Mouse (Mus musculus) cortical plate, adult 2 months (tissue): ENCODE data around the gene Optc. TPM values are rescaled to one million over a fixed set of nuclear protein-coding genes. Genes with fewer than 3 reads are reported as not detected.

Experiments used
- H3K27ac ChIP-seq: fragments of 200-500 bp; 2 replicates; pipeline ENCODE4 v1.5.1; 2012; ENCODE audit warnings: low read length, control low read depth, inconsistent platforms; ENCODE audit not compliant: insufficient read depth
- H3K4me1 ChIP-seq: fragments of 200-500 bp; 2 replicates; pipeline ENCODE4 v1.6.1; 2011; ENCODE audit warnings: low read length; ENCODE audit not compliant: control insufficient read depth, insufficient read depth
- H3K4me3 ChIP-seq: fragments of 200-500 bp; 2 replicates; pipeline ENCODE4 v1.5.1; 2011; ENCODE audit warnings: mild to moderate bottlenecking, low read length, control low read depth; ENCODE audit not compliant: insufficient read depth
- CTCF ChIP-seq: fragments of 200-500 bp; IDR thresholded peaks from 2 replicates; pipeline ENCODE4 v1.5.1; 2011; ENCODE audit warnings: mild to moderate bottlenecking, control low read depth, low read length; ENCODE audit not compliant: insufficient read depth; ENCODE audit errors: extremely low read depth
- POLR2A ChIP-seq: fragments of 200-500 bp; IDR thresholded peaks from 2 replicates; pipeline ENCODE4 v1.6.1; 2011; ENCODE audit warnings: mild to moderate bottlenecking, low read length, control low read depth; ENCODE audit not compliant: insufficient read depth; ENCODE audit errors: extremely low read depth
- polyA plus RNA-seq: library from polyadenylated mRNA; depleted of rRNA; stranded (reverse); fragments of >200 nt; gene quantifications from 2 replicates; pipeline ENCODE4 v1.2.3, GENCODE M21; 2012

Optc gene
- polyA plus RNA-seq, 1 experiment, result 1.1 TPM

GRCm38 (mm10) chr1:133869221-133869620 is 38.6 kb downstream of the Optc start:
- H3K27ac ChIP-seq, result no peak overlapping the region
- H3K4me3 ChIP-seq, result no peak overlapping the region
- TF ChIP-seq POLR2A (no peak), CTCF (no peak)
- peaks cover 2% of the 10 kb centered on the region; the same call in 1 of the 2 replicates for H3K4me1 ChIP-seq

- Histone ChIP-seq H3K4me3 (no peak overlapping the region), H3K4me1 (peaks cover 5% of the 10 kb centered on the region), H3K27ac (no peak overlapping the region)
- no peak for TF ChIP-seq POLR2A
- TF ChIP-seq CTCF, result no peak
These were observed 44.4 kb downstream of the Optc start for GRCm38 (mm10) chr1:133863257-133863997.

GRCm38 (mm10) chr1:133861028-133861427 is 46.8 kb downstream of the Optc start:
- TF ChIP-seq POLR2A (no peak), CTCF (no peak)

GRCm38 (mm10) chr1:133859821-133860711 is 47.7 kb downstream of the Optc start:
- no peak overlapping the region for H3K27ac ChIP-seq
- no peak overlapping the region for H3K4me3 ChIP-seq
- TF ChIP-seq POLR2A (no peak), CTCF (no peak)
- peaks cover 7% of the 10 kb centered on the region for H3K4me1 ChIP-seq

More at GRCm38 (mm10) chr1:133861028-133861427, 46.8 kb downstream of the Optc start:
- peaks cover 7% of the 10 kb centered on the region for H3K4me1 ChIP-seq
- no peak overlapping the region for H3K27ac ChIP-seq
- H3K4me3 ChIP-seq, result no peak overlapping the region

- no peak for TF ChIP-seq CTCF
- no peak for TF ChIP-seq POLR2A
- peaks cover 10% of the 10 kb centered on the region for H3K4me1 ChIP-seq
- no peak overlapping the region for H3K4me3 ChIP-seq
- H3K27ac ChIP-seq, result no peak overlapping the region
These were observed 48.5 kb downstream of the Optc start for GRCm38 (mm10) chr1:133859257-133859656.

- Histone ChIP-seq H3K27ac (no peak overlapping the region), H3K4me3 (no peak overlapping the region), H3K4me1 (peaks cover 6% of the 10 kb centered on the region)
- TF ChIP-seq CTCF (no peak), POLR2A (no peak)
These were observed 50.0 kb downstream of the Optc start for GRCm38 (mm10) chr1:133857781-133858180.

- peaks cover 6% of the 10 kb centered on the region for H3K4me1 ChIP-seq
- no peak for TF ChIP-seq POLR2A
- no peak for TF ChIP-seq CTCF
- H3K27ac ChIP-seq, result no peak overlapping the region
- no peak overlapping the region for H3K4me3 ChIP-seq
These were observed 50.6 kb downstream of the Optc start for GRCm38 (mm10) chr1:133857171-133857570.

- H3K4me1 ChIP-seq, result peaks cover 6% of the 10 kb centered on the region
These were observed 51.1 kb downstream of the Optc start for GRCm38 (mm10) chr1:133856655-133857054.

GRCm38 (mm10) chr1:133856133-133856541 is 51.7 kb downstream of the Optc start:
- Histone ChIP-seq H3K27ac (peak overlapping the region; percentile 85; the same call in 1 of the 2 replicates), H3K4me1 (peaks cover 6% of the 10 kb centered on the region), H3K4me3 (no peak overlapping the region)
- TF ChIP-seq CTCF, result no peak
- no peak for TF ChIP-seq POLR2A

More at GRCm38 (mm10) chr1:133856655-133857054, 51.1 kb downstream of the Optc start:
- Histone ChIP-seq H3K27ac (no peak overlapping the region), H3K4me3 (no peak overlapping the region)
- TF ChIP-seq POLR2A (no peak), CTCF (no peak)
